ENCODE assay signal across 30 mouse cellular contexts in the genomic region with DNA sequence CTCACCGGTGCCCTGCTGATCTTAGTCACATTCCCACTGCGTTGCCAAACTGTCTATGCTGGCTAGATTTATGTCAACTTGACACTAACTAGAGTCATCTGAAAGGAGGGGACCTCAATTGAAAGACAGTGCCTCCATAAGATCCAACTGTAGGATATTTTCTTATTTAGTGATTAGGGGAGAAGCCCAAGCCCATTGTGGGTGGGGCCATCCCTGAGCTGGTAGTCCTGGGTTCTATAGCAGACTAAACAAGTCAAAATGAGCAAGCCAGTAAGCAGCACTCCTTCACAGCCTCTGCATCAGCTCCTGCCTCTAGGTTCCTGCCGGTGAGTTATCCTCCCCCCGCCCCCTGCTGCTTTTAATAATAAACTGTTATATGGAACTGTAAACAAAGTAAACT. TPM values are rescaled to one million over a fixed set of nuclear protein-coding genes. Genes with fewer than 3 reads are reported as not detected.
"Had no signal": no experiment of that assay in that cellular context is flagged by ENCODE, and none has a peak within 500 bp of the region (broad histone marks: within the 10 kb centered on the region; RNA-seq: fewer than 3 reads in every experiment).

No protein-coding gene starts in this region.

- H3K4me3 ChIP-seq: embryonic facial prominence, embryonic 10.5 days; embryonic facial prominence, embryonic 12.5 days; embryonic facial prominence, embryonic 13.5 days; embryonic facial prominence, embryonic 15.5 days; erythroblast, embryonic 14.5 days; forebrain, embryonic 10.5 days; forebrain, embryonic 12.5 days; forebrain, embryonic 13.5 days; forebrain, embryonic 15.5 days; gastrocnemius, adult 2 months; heart, adult 2 months had no signal

- H3K9me3 ChIP-seq: embryonic facial prominence, embryonic 10.5 days; embryonic facial prominence, embryonic 12.5 days; embryonic facial prominence, embryonic 13.5 days; embryonic facial prominence, embryonic 15.5 days; forebrain, embryonic 10.5 days; forebrain, embryonic 12.5 days; forebrain, embryonic 13.5 days; forebrain, embryonic 15.5 days had no signal

- H3K4me1 ChIP-seq: embryonic facial prominence, embryonic 10.5 days; embryonic facial prominence, embryonic 12.5 days; embryonic facial prominence, embryonic 13.5 days; embryonic facial prominence, embryonic 15.5 days had no signal

- DNase-seq: cerebellum, adult 2 months; cerebellum, adult 8-10 months; cerebellum, adult 9-10 months; cerebellum, adult 9-11 months; cerebellum, postnatal 10 days; cerebellum, postnatal 14 days; cerebellum, postnatal 25 days; cerebellum, postnatal 36 days; embryo, embryonic 11 days; forebrain, postnatal 0 days; gastrocnemius, adult 2 months; gastrocnemius, postnatal 10 days; gastrocnemius, postnatal 14 days; gastrocnemius, postnatal 25 days; gastrocnemius, postnatal 36 days; heart, adult 18-20 months; heart, adult 2 months had no signal

- H3K9ac ChIP-seq: embryonic facial prominence, embryonic 12.5 days; embryonic facial prominence, embryonic 13.5 days; embryonic facial prominence, embryonic 15.5 days; forebrain, embryonic 12.5 days; forebrain, embryonic 13.5 days; forebrain, embryonic 15.5 days; forebrain, postnatal 0 days had no signal

- H3K27me3 ChIP-seq: embryonic facial prominence, embryonic 12.5 days; embryonic facial prominence, embryonic 13.5 days; embryonic facial prominence, embryonic 15.5 days; forebrain, embryonic 13.5 days; forebrain, embryonic 15.5 days had no signal

- H3K4me2 ChIP-seq: embryonic facial prominence, embryonic 12.5 days; embryonic facial prominence, embryonic 13.5 days; embryonic facial prominence, embryonic 15.5 days; forebrain, embryonic 12.5 days; forebrain, embryonic 13.5 days; forebrain, embryonic 15.5 days had no signal

- ATAC-seq: forebrain, embryonic 13.5 days; forebrain, embryonic 14.5 days; forebrain, embryonic 15.5 days; forebrain, embryonic 16.5 days; forebrain, postnatal 0 days had no signal

- H3K27ac ChIP-seq: embryonic facial prominence, embryonic 10.5 days; embryonic facial prominence, embryonic 12.5 days; embryonic facial prominence, embryonic 13.5 days; embryonic facial prominence, embryonic 15.5 days; forebrain, embryonic 10.5 days; forebrain, embryonic 12.5 days; forebrain, embryonic 13.5 days; forebrain, embryonic 15.5 days; gastrocnemius, adult 2 months; heart, adult 2 months had no signal

RNA-seq across cellular contexts. Expression of gene Pitpnm3, which starts 45.6 kb away (rescaled TPM):
- total RNA-seq: common myeloid progenitor, adult 5-6 weeks; granulocyte monocyte progenitor cell, adult 5-6 weeks had no signal
- polyA plus RNA-seq: erythroblast, embryonic 14.5 days had no signal
